Mouse (Mus musculus) spleen, adult 2 months (tissue): ENCODE results near the gene Rgs12. TPM values are rescaled to one million over a fixed set of nuclear protein-coding genes. Genes with fewer than 3 reads are reported as not detected.
A peak's percentile ranks its signal among the peaks of the same experiment; 100 is the strongest.

Source experiments
- DNase-seq, 2 experiments: peaks; one replicate each; pipeline versions ENCODE4 v3.0.0 to v3.0.0-alpha.2; 2012 to 2021; ENCODE audit warnings: low spot score in 2 of 2, low read depth in 1 of 2
- H3K27ac ChIP-seq: fragments of 200-500 bp; 2 replicates; pipeline ENCODE4 v1.5.1; 2012; ENCODE audit warnings: low read length, inconsistent platforms; ENCODE audit not compliant: insufficient read depth
- H3K27me3 ChIP-seq: fragments of 200-500 bp; 2 replicates; pipeline ENCODE4 v1.6.1; 2012; ENCODE audit warnings: mild to moderate bottlenecking, moderate library complexity, low read length, inconsistent platforms; ENCODE audit not compliant: control insufficient read depth, insufficient read depth
- H3K36me3 ChIP-seq: fragments of 200-500 bp; 2 replicates; pipeline ENCODE4 v1.6.1; 2012; ENCODE audit warnings: mild to moderate bottlenecking, low read length, inconsistent platforms; ENCODE audit not compliant: control insufficient read depth, insufficient read depth
- H3K4me1 ChIP-seq: fragments of 200-500 bp; 2 replicates; pipeline ENCODE4 v1.6.1; 2011; ENCODE audit warnings: inconsistent platforms; ENCODE audit not compliant: control insufficient read depth, insufficient read depth, insufficient read length
- H3K4me3 ChIP-seq: fragments of 200-500 bp; 2 replicates; pipeline ENCODE4 v1.5.1; 2011; ENCODE audit warnings: mild to moderate bottlenecking, inconsistent platforms; ENCODE audit not compliant: insufficient read depth, insufficient read length; ENCODE audit errors: extremely low read depth
- CTCF ChIP-seq: fragments of 200-500 bp; IDR thresholded peaks from 2 replicates; pipeline ENCODE4 v1.5.1; 2011; ENCODE audit warnings: mild to moderate bottlenecking, inconsistent platforms; ENCODE audit not compliant: insufficient read depth, insufficient read length, insufficient replicate concordance; ENCODE audit errors: extremely low read depth
- POLR2A ChIP-seq: fragments of 200-500 bp; IDR thresholded peaks from 2 replicates; pipeline ENCODE4 v1.6.1; 2011; ENCODE audit warnings: low read depth, low read length, inconsistent platforms
- WGBS: fragments of 180-500 bp; shearing (Covaris S2); methylation state at CpG from one replicate; pipeline ENCODE4 v1.1.7; 2018; 5-methylcytosine and 5-hydroxymethylcytosine counted together
- polyA plus RNA-seq: library from polyadenylated mRNA; depleted of rRNA; stranded (reverse); fragments of >200 nt; gene quantifications from 2 replicates; pipeline ENCODE4 v1.2.3, GENCODE M21; 2012

Gene Rgs12
- polyA plus RNA-seq, 1 experiment, result 30.1 TPM

DNA sequence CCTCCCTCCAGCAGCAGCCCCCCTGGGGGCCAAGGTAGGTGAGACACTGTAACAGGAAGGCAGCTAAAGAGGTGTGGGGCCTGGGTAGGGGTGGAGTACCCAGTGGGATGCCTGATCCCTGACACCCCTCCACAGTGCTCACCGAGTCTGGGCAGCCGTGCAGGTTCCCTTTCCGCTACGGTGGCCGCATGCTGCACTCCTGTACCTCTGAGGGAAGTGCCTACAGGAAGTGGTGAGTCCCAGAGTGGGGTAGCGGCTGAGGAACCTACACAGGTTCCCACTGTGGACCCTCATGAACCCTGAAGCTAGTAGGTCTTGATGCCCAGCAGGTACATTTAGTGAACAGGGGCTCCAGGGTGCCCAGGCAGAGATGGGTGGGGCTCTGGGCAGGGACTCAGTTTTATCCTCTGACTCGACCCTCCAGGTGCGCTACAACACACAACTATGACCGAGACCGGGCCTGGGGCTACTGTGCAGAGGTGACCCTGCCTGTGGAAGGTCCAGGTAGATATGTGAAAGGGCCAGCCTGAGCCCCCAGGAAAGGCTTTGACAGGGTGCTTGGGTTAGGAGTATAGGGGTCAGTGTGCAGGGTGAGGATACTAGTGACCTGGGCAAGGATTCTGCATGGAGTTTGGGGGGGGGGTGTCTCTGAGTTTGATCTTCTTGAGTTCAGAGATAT is 93.3 kb downstream of the Rgs12 start:
- Histone ChIP-seq H3K4me1 (no peaks in the 10 kb centered on the region; the same call in 1 of the 2 replicates), H3K27ac (no peak overlapping the region), H3K36me3 (no peaks in the 10 kb centered on the region), H3K27me3 (no peaks in the 10 kb centered on the region), H3K4me3 (no peak overlapping the region; the same call in 1 of the 2 replicates)
- DNase-seq, result peak in 1 of 2 experiments; percentile 24
- TF ChIP-seq POLR2A, result no peak
- no peak for TF ChIP-seq CTCF
- WGBS, result 6% methylated on average over 10 of the region's 10 CpGs

DNA sequence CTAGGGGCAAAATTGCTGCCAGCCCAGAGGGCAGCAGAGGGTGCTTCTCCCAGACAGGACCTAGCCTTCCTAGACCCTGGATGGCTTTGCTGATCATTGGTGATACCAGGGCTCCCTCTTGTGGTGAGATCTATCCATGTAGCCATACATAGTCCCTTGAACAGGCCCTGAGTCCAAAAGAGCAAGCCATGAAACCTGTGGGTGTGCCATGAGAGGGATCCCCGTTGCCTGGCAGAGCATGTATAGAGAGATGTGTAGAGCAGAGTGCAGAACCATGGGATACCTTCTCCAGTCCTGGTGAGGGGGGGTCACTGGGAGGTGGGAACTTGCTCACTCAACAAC is 93.8 kb downstream of the Rgs12 start:
- DNase-seq, result peak; percentile 48 to 60
- no peak overlapping the region for H3K27ac ChIP-seq
- WGBS, result 4% methylated on average over 1 of the region's 1 CpGs
- H3K4me3 ChIP-seq, result no peak overlapping the region
- TF ChIP-seq CTCF, result peak; percentile 68; the same call in 1 of the 2 replicates
- no peak for TF ChIP-seq POLR2A
- no peaks in the 10 kb centered on the region for H3K36me3 ChIP-seq
- no peaks in the 10 kb centered on the region for H3K27me3 ChIP-seq
- no peaks in the 10 kb centered on the region for H3K4me1 ChIP-seq

DNA sequence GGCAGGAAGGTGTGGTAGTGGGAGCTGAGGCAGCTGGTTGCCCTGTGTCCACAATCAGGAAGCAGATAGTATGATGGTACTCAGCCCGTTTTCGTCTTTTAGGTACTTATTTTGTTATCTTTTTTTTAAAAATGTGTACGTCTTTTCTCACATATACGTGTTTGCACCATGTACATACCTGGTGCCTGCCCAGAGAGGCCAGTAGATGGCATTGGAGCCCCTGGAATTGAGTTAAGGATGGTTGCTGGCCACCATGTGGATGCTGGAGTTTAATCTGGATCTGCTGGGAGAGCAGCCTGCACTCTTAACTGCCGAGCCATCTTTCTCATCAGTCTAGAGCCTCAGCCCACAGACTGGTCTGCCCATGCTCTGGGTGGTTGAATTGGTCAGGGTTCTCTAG is 101.3 kb downstream of the Rgs12 start:
- no peaks in the 10 kb centered on the region for H3K27me3 ChIP-seq
- WGBS, result 76% methylated on average over 5 of the region's 5 CpGs
- no peak for DNase-seq
- H3K36me3 ChIP-seq, result no peaks in the 10 kb centered on the region
- no peaks in the 10 kb centered on the region for H3K4me1 ChIP-seq
- no peak overlapping the region for H3K27ac ChIP-seq
- H3K4me3 ChIP-seq, result no peak overlapping the region
- TF ChIP-seq POLR2A, result no peak
- no peak for TF ChIP-seq CTCF

- TF ChIP-seq CTCF, result no peak
- no peak for TF ChIP-seq POLR2A
- peaks cover 4% of the 10 kb centered on the region for H3K27me3 ChIP-seq
- DNase-seq, result no peak
- no peaks in the 10 kb centered on the region for H3K4me1 ChIP-seq
- no peak overlapping the region for H3K27ac ChIP-seq
- 83% methylated on average over 3 of the region's 3 CpGs for WGBS
- no peaks in the 10 kb centered on the region for H3K36me3 ChIP-seq
- no peak overlapping the region for H3K4me3 ChIP-seq
Observed at GRCm38 (mm10) chr5:35054628-35055027, 105.4 kb downstream of the Rgs12 start.

GRCm38 (mm10) chr5:35055076-35055475 is 105.8 kb downstream of the Rgs12 start:
- no peak for DNase-seq
- TF ChIP-seq CTCF (no peak), POLR2A (no peak)
- Histone ChIP-seq H3K27me3 (peaks cover 4% of the 10 kb centered on the region), H3K4me3 (no peak overlapping the region), H3K36me3 (no peaks in the 10 kb centered on the region), H3K27ac (no peak overlapping the region), H3K4me1 (no peaks in the 10 kb centered on the region)
- 67% methylated on average over 12 of the region's 12 CpGs for WGBS

DNA sequence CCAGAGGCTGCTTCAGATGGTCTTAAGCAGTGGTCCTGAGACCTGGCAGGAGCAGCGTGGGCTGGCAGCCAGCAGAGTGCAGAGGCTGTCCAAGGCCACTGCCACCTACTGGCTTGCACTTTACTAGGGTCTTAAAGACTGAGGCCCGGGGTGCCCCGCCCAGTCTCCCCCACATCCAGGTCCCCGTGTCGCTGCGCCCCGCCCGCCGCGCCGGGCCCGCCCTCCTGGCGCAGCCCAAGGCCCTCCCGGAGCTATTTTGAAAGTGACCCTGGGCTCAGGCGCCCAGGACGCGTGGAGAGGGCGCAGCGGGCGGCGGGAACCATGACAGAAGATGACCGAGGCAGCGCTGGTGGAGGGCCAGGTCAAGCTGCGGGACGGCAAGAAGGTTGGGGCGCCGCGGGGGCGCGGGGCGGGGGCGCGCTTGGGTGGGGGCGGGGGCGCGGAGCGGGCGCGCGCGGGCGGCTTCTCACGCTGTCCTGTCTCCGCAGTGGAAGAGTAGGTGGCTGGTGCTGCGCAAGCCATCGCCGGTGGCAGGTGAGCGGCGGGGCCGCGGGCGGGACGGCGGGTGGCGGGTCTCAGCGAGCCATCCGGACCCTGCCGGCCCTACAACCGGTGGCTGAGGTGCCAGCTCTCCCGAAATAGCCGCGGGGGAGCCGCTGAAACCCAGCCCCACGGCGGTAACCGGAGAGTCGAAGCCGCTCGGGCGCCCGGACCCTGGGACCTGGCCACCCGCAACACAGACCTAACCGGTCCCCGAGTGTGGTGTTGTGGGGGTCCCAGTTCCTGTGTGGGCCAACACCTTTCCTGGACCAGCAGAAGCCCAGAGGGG is 107.6 kb downstream of the Rgs12 start, which contains the start of gene Dok7:
TSS of gene Dok7 (plus strand) at position 163 of the 829 bp plus-strand sequence.
- Histone ChIP-seq H3K4me1 (no peaks in the 10 kb centered on the region), H3K36me3 (no peaks in the 10 kb centered on the region), H3K27me3 (peaks cover 4% of the 10 kb centered on the region), H3K27ac (no peak within 1 kb of the TSS), H3K4me3 (peak within 1 kb of the TSS; percentile 27; the same call in 1 of the 2 replicates)
- TF ChIP-seq POLR2A (no peak), CTCF (no peak)
- 2% methylated on average over 51 of the region's 74 CpGs for WGBS
- DNase-seq, result no peak
